In the genomic region with DNA sequence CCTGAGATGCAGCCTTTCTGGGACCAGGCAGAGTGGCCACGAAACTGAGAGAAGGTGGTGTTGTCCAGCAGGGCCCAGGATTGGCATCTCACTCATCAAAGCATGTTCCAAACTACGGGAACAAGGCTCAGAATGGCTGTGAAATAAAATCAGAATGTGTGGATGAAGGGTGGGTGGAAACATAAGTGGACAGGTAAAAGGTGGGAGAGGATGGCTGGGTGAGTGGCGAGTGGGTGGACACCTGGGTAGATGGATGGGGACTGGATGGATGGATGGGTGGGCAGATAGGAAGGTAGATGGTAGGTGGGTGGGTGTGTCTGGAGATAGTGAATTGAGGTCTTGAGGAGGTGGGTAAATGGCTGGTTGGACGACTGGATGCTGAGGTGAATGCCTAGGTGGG, we compare ENCODE assay signal across 20 mouse cellular contexts.
A peak's percentile ranks its signal among the peaks of the same experiment; 100 is the strongest.
DNase-seq lines count a peak whose midpoint lies in the region; ATAC-seq and TF ChIP-seq lines count a peak whose summit lies in the region.
"Had no signal": no experiment of that assay in that cellular context is flagged by ENCODE, and none has a peak within 500 bp of the region (broad histone marks: within the 10 kb centered on the region; RNA-seq: fewer than 3 reads in every experiment).

No protein-coding gene starts in this region.

- no peaks in the 10 kb centered on the region for H3K36me3 ChIP-seq in forebrain, embryonic 10.5 days (replicated peaks)
- no peaks in the 10 kb centered on the region for H3K36me3 ChIP-seq in forebrain, embryonic 12.5 days (replicated peaks)
- no peaks in the 10 kb centered on the region for H3K36me3 ChIP-seq in embryonic facial prominence, embryonic 14.5 days (ENCODE audit: control insufficient read depth, insufficient read depth, low read length)
- H3K36me3 ChIP-seq in limb, embryonic 13.5 days: no peaks in the 10 kb centered on the region
- H3K36me3 ChIP-seq: heart, embryonic 13.5 days; hindbrain, embryonic 12.5 days had no signal

- H3K27ac ChIP-seq in forebrain, embryonic 10.5 days: peak overlapping the region; percentile 85
- H3K27ac ChIP-seq in forebrain, embryonic 12.5 days: no peak overlapping the region
- peak overlapping the region; percentile 33; the same call in 1 of the 2 replicates for H3K27ac ChIP-seq in left cerebral cortex, adult 2 months
- H3K27ac ChIP-seq in embryonic facial prominence, embryonic 14.5 days (replicated peaks; ENCODE audit: low read depth, low read length): peak overlapping the region; percentile 84; the same call in 1 of the 2 replicates
- peak overlapping the region; percentile 22; the same call in 1 of the 2 replicates for H3K27ac ChIP-seq in limb, embryonic 13.5 days
- H3K27ac ChIP-seq: liver, embryonic 14.5 days; macrophage; stomach, postnatal 0 days had no signal

- H3K27me3 ChIP-seq in forebrain, embryonic 10.5 days (ENCODE audit: poor library complexity, severe bottlenecking): peaks cover 18% of the 10 kb centered on the region
- H3K27me3 ChIP-seq in forebrain, embryonic 12.5 days: no peaks in the 10 kb centered on the region
- no peaks in the 10 kb centered on the region for H3K27me3 ChIP-seq in embryonic facial prominence, embryonic 14.5 days (replicated peaks; ENCODE audit: control insufficient read depth, insufficient read depth, low read length)
- H3K27me3 ChIP-seq in limb, embryonic 13.5 days: no peaks in the 10 kb centered on the region
- H3K27me3 ChIP-seq: heart, embryonic 13.5 days; hindbrain, embryonic 12.5 days had no signal

- 83% methylated on average over 4 of the region's 4 CpGs for WGBS in forebrain, embryonic 10.5 days
- WGBS in forebrain, embryonic 12.5 days: 80% methylated on average over 4 of the region's 4 CpGs
- 92% methylated on average over 4 of the region's 4 CpGs for WGBS in embryonic facial prominence, embryonic 14.5 days
- 79% methylated on average over 4 of the region's 4 CpGs for WGBS in limb, embryonic 13.5 days

- intact Hi-C loops in left cerebral cortex, adult 2 months (cut with DNase I): no loop called here

- no peak overlapping the region for H3K4me2 ChIP-seq in forebrain, embryonic 12.5 days
- no peak overlapping the region for H3K4me2 ChIP-seq in embryonic facial prominence, embryonic 14.5 days (ENCODE audit: low read depth, low read length)
- H3K4me2 ChIP-seq in limb, embryonic 13.5 days (replicated peaks): no peak overlapping the region
- H3K4me2 ChIP-seq: heart, embryonic 13.5 days; hindbrain, embryonic 12.5 days had no signal

- H3K4me1 ChIP-seq in forebrain, embryonic 10.5 days: peaks cover 84% of the 10 kb centered on the region
- peaks cover 70% of the 10 kb centered on the region for H3K4me1 ChIP-seq in forebrain, embryonic 12.5 days
- peaks cover 52% of the 10 kb centered on the region for H3K4me1 ChIP-seq in embryonic facial prominence, embryonic 14.5 days (ENCODE audit: control insufficient read depth, insufficient read depth, low read length)
- peaks cover 56% of the 10 kb centered on the region for H3K4me1 ChIP-seq in limb, embryonic 13.5 days

- no peaks in the 10 kb centered on the region; the same call in 1 of the 2 replicates for H3K9me3 ChIP-seq in forebrain, embryonic 10.5 days
- no peaks in the 10 kb centered on the region for H3K9me3 ChIP-seq in forebrain, embryonic 12.5 days
- no peaks in the 10 kb centered on the region for H3K9me3 ChIP-seq in embryonic facial prominence, embryonic 14.5 days (ENCODE audit: control insufficient read depth, low read length)
- no peaks in the 10 kb centered on the region for H3K9me3 ChIP-seq in limb, embryonic 13.5 days
- H3K9me3 ChIP-seq: heart, embryonic 13.5 days; hindbrain, embryonic 12.5 days had no signal

- ATAC-seq in forebrain, embryonic 12.5 days (ENCODE audit: low FRiP score): no peak
- ATAC-seq in embryonic facial prominence, embryonic 14.5 days (ENCODE audit: low read depth): no peak
- no peak for ATAC-seq in limb, embryonic 13.5 days (ENCODE audit: low FRiP score, low read depth)
- ATAC-seq: activated CD4-positive, CD25-positive, alpha-beta regulatory T cell, adult 4 months had no signal

- no peak overlapping the region for H3K9ac ChIP-seq in forebrain, embryonic 12.5 days
- no peak overlapping the region for H3K9ac ChIP-seq in embryonic facial prominence, embryonic 14.5 days (ENCODE audit: low read depth, low read length)
- H3K9ac ChIP-seq in limb, embryonic 13.5 days: no peak overlapping the region
- H3K9ac ChIP-seq: heart, embryonic 13.5 days; hindbrain, embryonic 12.5 days; liver, embryonic 14.5 days had no signal

- no peak for TF ChIP-seq CTCF in left cerebral cortex, adult 2 months (IDR thresholded peaks at IDR 0.05)

- no peak for DNase-seq in forebrain, embryonic 10.5 days (ENCODE audit: extremely low spot score, low spot score)
- no peak for DNase-seq in left cerebral cortex, adult 2 months (ENCODE audit: extremely low spot score in 1 of 2, low spot score in 2 of 2)
- DNase-seq in left cerebral cortex, adult 9 months (ENCODE audit: low spot score in 2 of 2): no peak
- DNase-seq in embryonic facial prominence, embryonic 14.5 days (ENCODE audit: low spot score): no peak
- no peak for DNase-seq in urinary bladder, postnatal 36 days (ENCODE audit: low spot score in 2 of 2)
- no peak for DNase-seq in ovary, postnatal 36 days (ENCODE audit: low spot score)
- DNase-seq: adrenal gland, postnatal 25 days; cerebellum, postnatal 14 days; kidney, adult 18-20 months; kidney, postnatal 25 days; left cerebral cortex, postnatal 4 days; thymus, postnatal 25 days had no signal

- no peak overlapping the region for H3K4me3 ChIP-seq in forebrain, embryonic 10.5 days
- no peak overlapping the region for H3K4me3 ChIP-seq in forebrain, embryonic 12.5 days (replicated peaks)
- H3K4me3 ChIP-seq in left cerebral cortex, adult 2 months: no peak overlapping the region
- no peak overlapping the region for H3K4me3 ChIP-seq in embryonic facial prominence, embryonic 14.5 days (ENCODE audit: low read depth, low read length)
- no peak overlapping the region for H3K4me3 ChIP-seq in limb, embryonic 13.5 days
- H3K4me3 ChIP-seq: heart, embryonic 13.5 days; hindbrain, embryonic 12.5 days had no signal
